Mouse (Mus musculus) midbrain, embryonic 10.5 days (tissue): ENCODE data around the gene Spata33. TPM values are rescaled to one million over a fixed set of nuclear protein-coding genes. Genes with fewer than 3 reads are reported as not detected.
A peak's percentile ranks its signal among the peaks of the same experiment; 100 is the strongest.
"Not testable (repeated sequence)": the region's sequence is repeated elsewhere in the genome, so short reads cannot be mapped to it uniquely, and the experiment has no call there.

Experiments used
- DNase-seq: peaks from one replicate; pipeline ENCODE4 v3.0.0-alpha.2; 2017; ENCODE audit warnings: low spot score
- H3K27ac ChIP-seq: fragments of 300-500 bp; sonication (generic); replicated peaks from 2 replicates; pipeline ENCODE4 v1.5.1; 2016; ENCODE audit warnings: mild to moderate bottlenecking
- H3K27me3 ChIP-seq: fragments of 300-500 bp; sonication (generic); 2 replicates; pipeline ENCODE4 v1.6.1; 2016; ENCODE audit warnings: low read depth, mild to moderate bottlenecking; ENCODE audit not compliant: poor library complexity, severe bottlenecking
- H3K36me3 ChIP-seq: fragments of 300-500 bp; sonication (generic); 2 replicates; pipeline ENCODE4 v1.6.1; 2016; ENCODE audit warnings: mild to moderate bottlenecking, moderate library complexity
- H3K4me1 ChIP-seq: fragments of 300-500 bp; sonication (generic); 2 replicates; pipeline ENCODE4 v1.6.1; 2016
- H3K4me3 ChIP-seq: fragments of 300-500 bp; sonication (generic); 2 replicates; pipeline ENCODE4 v1.5.1; 2016; ENCODE audit warnings: mild to moderate bottlenecking, moderate library complexity
- H3K9me3 ChIP-seq: fragments of 300-500 bp; sonication (generic); replicated peaks from 2 replicates; pipeline ENCODE4 v1.6.1; 2016; ENCODE audit warnings: mild to moderate bottlenecking
- WGBS: fragments of 180-500 bp; shearing (Covaris S2); methylation state at CpG from one replicate; pipeline ENCODE4 v1.1.7; 2016; 5-methylcytosine and 5-hydroxymethylcytosine counted together
- polyA plus RNA-seq: library from polyadenylated mRNA; unstranded; fragments of >200 nt; fragmentation: Nextera tagmentation; extraction: Ambion mirVana; gene quantifications from 2 replicates; pipeline ENCODE4 v1.2.1, GENCODE M21; 2016

Gene Spata33
- polyA plus RNA-seq, 1 experiment from 2014 or later = 6.1 TPM

DNA sequence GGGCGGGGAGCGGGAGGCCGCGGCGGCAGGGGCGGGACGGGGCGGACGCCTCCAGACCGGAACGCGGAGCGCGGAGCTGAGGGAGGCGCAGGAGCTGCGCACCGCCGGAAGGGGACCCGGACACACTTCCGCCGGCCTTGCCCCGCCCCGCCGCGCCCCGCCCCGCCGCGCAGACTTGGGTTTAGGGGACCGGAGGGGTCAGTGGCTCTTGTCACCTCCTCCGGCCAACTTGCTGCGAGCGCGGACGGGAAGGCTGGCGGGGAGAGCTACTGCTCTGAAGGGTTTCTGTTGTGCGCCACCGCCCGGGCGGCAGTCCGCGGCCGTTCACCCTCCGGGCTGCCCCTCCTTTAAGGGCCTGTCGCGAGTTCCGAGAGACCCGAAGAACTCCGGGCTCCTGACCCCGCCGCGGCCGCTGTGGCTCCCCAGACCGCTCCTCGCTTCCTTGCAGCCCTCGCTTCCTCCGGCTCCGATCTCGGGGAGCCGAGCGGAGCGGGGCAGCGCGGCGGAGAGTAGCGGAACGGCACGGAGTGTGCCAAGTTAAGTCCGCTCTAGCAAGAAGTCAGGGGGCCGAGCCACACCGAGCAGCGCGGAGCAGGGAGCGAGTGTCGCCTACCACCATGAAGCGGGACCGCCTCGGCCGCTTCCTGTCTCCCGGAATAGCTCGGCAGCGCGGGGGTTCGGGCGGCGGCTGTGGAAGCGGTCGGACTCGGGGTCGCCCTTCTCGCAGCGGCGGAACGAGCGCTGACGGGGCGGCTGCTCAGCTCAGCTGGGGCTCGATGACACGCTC is 41.7 kb downstream of the Spata33 start, which contains the start of the genes Zfp276 and Vps9d1:
Zfp276 (plus strand) TSS at position 97 of the 787 bp plus-strand sequence.
Vps9d1 (minus strand) TSS at position 250 of the 787 bp plus-strand sequence.
- peak; percentile 89 for DNase-seq
- H3K27ac ChIP-seq = peak within 1 kb of the TSS; percentile 96
- H3K27me3 ChIP-seq = no peaks in the 10 kb centered on the region
- peaks cover 37% of the 10 kb centered on the region for H3K4me1 ChIP-seq
- under 1% methylated on average over 96 of the region's 99 CpGs for WGBS
- H3K36me3 ChIP-seq = peaks cover 68% of the 10 kb centered on the region
- H3K9me3 ChIP-seq = no peaks in the 10 kb centered on the region
- H3K4me3 ChIP-seq = peak within 1 kb of the TSS; percentile 93

DNA sequence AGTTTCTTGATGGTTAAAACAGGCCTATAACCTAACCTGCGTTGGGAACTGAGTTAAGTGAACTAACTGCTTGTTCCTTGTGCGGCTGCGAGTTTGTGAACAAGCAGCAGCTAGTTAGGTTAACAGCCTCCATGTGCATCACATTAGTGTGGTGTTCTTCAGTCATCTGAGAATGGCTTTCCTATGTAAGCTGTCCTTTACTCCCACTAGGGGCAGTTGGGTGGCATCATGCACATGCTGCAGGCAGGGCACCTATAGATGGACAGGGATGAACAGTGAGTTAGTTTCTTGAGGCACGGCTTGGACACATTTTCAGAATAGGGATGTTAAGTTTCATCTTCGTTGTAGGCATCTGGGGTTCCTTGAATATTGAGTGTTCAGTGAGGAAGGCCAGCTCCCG is 42.5 kb downstream of the Spata33 start:
- peaks cover 37% of the 10 kb centered on the region for H3K4me1 ChIP-seq
- 77% methylated on average over 6 of the region's 6 CpGs for WGBS
- no peaks in the 10 kb centered on the region for H3K27me3 ChIP-seq
- DNase-seq = no peak
- peak overlapping the region; percentile 93 for H3K4me3 ChIP-seq
- peaks cover 69% of the 10 kb centered on the region for H3K36me3 ChIP-seq
- H3K9me3 ChIP-seq = no peaks in the 10 kb centered on the region
- H3K27ac ChIP-seq = no peak overlapping the region

DNA sequence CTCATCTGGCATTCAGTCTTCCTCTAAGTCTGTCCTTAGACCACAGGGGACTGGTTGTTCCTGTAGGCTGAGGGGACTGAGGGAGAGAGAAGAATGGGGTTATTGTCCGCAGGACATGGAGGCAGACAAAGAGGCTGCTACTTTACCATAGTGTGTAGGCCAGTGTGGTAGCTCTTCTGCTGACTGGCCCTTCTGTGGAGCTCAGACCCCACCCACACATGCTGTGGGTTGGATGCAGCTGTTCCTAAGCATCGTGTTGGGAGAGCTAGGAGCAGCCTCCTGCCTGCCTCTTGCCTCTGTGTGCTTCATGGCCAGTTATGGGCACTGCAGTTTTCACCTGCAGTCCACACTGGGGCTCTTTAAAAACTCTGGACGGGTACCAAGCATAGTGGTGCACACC is 44.5 kb downstream of the Spata33 start:
- DNase-seq = no peak
- 83% methylated on average over 3 of the region's 3 CpGs for WGBS
- Histone ChIP-seq H3K4me3 (no peak overlapping the region), H3K9me3 (no peaks in the 10 kb centered on the region), H3K27me3 (no peaks in the 10 kb centered on the region), H3K27ac (no peak overlapping the region), H3K4me1 (peaks cover 37% of the 10 kb centered on the region), H3K36me3 (peaks cover 64% of the 10 kb centered on the region)

DNA sequence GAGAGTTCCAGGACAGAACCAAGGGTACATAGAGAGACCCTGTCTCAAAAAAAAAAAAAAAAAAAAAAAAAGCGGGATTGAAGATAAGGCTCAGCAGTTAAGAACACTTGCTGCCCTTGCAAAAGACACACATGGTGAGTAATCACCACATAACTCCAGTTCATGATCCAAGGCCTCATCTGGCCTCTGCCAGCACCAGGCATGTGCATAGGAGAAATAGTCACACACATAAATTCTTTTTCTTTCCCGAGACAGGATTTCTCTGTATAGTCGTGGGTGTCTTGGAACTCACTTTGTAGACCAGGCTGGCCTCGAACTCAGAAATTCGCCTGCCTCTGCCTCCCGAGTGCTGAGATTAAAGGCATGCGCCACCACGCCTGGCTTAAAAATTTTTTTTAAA is 45.0 kb downstream of the Spata33 start:
- not testable (repeated sequence) for H3K9me3 ChIP-seq, H3K27ac ChIP-seq, H3K27me3 ChIP-seq, H3K4me3 ChIP-seq, DNase-seq
- H3K4me1 ChIP-seq = peaks cover 32% of the 10 kb centered on the region
- 92% methylated on average over 8 of the region's 8 CpGs for WGBS
- peaks cover 65% of the 10 kb centered on the region for H3K36me3 ChIP-seq

DNA sequence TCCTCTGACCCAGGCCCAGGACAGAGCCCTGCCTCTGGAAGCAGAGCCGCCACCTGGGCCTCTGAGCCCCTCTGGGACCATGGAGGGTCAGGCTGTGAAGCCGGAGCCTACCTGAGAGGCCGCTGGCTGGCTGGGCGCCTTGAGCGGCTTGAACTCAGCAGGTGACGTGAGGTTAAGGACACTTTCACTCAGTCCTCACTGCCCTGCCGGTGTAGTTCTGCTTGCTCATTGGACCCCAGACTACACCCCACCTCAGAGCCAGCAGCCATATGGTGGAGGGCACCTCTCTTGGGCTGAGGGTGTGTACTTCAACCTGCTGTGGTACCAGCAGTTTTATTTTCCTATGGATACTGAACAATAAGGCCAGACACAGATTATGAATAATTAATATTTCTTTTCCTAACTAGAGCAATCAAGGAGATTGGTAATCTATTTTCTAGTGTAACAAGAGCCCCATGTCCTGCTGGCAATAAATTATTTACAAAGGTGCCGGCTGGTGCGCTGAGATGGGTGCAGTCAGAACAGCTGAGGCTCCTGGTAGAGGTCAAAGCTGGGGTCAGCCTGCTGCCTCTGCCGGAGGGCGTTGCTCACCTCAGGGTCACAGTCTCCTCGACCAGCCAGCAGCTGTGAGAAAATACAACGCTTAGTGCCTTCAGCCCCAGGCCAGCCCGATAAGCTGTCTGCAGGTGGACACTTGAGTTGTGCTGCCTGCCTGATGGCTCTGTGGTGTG is 55.5 kb downstream of the Spata33 start:
- Histone ChIP-seq H3K9me3 (no peaks in the 10 kb centered on the region), H3K27me3 (no peaks in the 10 kb centered on the region), H3K4me3 (no peak overlapping the region), H3K36me3 (peaks cover 99% of the 10 kb centered on the region), H3K27ac (0 out of 2 replicates have a peak overlapping the region, but pooled peaks have one; percentile 20), H3K4me1 (peaks cover 9% of the 10 kb centered on the region; the same call in 1 of the 2 replicates)
- 88% methylated on average over 14 of the region's 14 CpGs for WGBS
- peak; percentile 27 for DNase-seq

DNA sequence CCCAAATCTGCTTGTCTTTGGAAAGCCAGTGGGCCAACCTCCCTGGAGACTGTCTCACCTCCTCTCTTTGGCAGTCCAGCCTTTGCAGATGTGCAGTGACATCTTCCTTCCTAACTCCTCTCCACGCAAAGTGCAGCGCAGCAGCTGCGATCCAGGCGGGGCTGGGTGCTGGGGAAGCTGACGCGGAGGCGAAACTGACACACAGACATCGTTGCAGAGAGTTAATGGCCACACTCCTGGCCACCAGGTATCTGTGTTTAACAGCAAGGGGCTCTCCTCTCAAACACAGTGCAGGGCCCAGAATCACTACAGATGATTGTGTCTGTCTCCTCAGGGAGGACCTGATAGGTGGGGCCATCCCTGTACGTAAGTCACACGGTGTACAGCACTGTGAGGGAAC is 58.5 kb downstream of the Spata33 start:
- H3K36me3 ChIP-seq = peaks cover 99% of the 10 kb centered on the region
- peaks cover 9% of the 10 kb centered on the region; the same call in 1 of the 2 replicates for H3K4me1 ChIP-seq
- H3K27me3 ChIP-seq = no peaks in the 10 kb centered on the region
- DNase-seq = no peak
- 91% methylated on average over 10 of the region's 10 CpGs for WGBS
- no peak overlapping the region for H3K27ac ChIP-seq
- no peak overlapping the region for H3K4me3 ChIP-seq
- H3K9me3 ChIP-seq = no peaks in the 10 kb centered on the region

Other genes starting within 250 kb of the Spata33 start
- 29.5 TPM in 2 replicates for gene Ankrd11, start 170.6 kb upstream of the Spata33 start, polyA plus RNA-seq
- gene Spg7, start 149.9 kb upstream of the Spata33 start, polyA plus RNA-seq = 49.5 and 50.9 TPM in 2 replicates
- gene Rpl13, start 110.5 kb upstream of the Spata33 start, polyA plus RNA-seq = 1,200 and 1,392 TPM in 2 replicates
- gene Cpne7, start 95.5 kb upstream of the Spata33 start, polyA plus RNA-seq = 0.32 and 0.39 TPM in 2 replicates
- gene Sult5a1, start 54.5 kb upstream of the Spata33 start, polyA plus RNA-seq = 3.6 and 3.8 TPM in 2 replicates
- 4.3 and 5.7 TPM in 2 replicates for gene Dpep1, start 26.6 kb upstream of the Spata33 start, polyA plus RNA-seq
- 139 and 156 TPM in 2 replicates for gene Chmp1a, start 69 bp upstream of the Spata33 start, polyA plus RNA-seq
- gene Cdk10, start 12.0 kb downstream of the Spata33 start, polyA plus RNA-seq = 41.4 and 42.0 TPM in 2 replicates
- 1.3 and 2.4 TPM in 2 replicates for gene Spata2l, start 23.4 kb downstream of the Spata33 start, polyA plus RNA-seq
- 23.2 and 27.2 TPM in 2 replicates for gene Zfp276, start 41.4 kb downstream of the Spata33 start, polyA plus RNA-seq
- 24.0 and 27.1 TPM in 2 replicates for gene Vps9d1, start 41.5 kb downstream of the Spata33 start, polyA plus RNA-seq
- 40.4 and 45.3 TPM in 2 replicates for gene Fanca, start 105.7 kb downstream of the Spata33 start, polyA plus RNA-seq
- 9.7 and 12.3 TPM in 2 replicates for gene Spire2, start 119.9 kb downstream of the Spata33 start, polyA plus RNA-seq
- 150 and 167 TPM in 2 replicates for gene Tcf25, start 160.9 kb downstream of the Spata33 start, polyA plus RNA-seq
- gene Mc1r, start 194.3 kb downstream of the Spata33 start, polyA plus RNA-seq = 0.06 and 0.10 TPM in 2 replicates
- gene Tubb3, start 198.6 kb downstream of the Spata33 start, polyA plus RNA-seq = 428 and 665 TPM in 2 replicates
- 42.1 and 45.9 TPM in 2 replicates for gene Def8, start 210.7 kb downstream of the Spata33 start, polyA plus RNA-seq